Mouse (Mus musculus): Measurements from ENCODE around the gene Tmem185b.

- TF ChIP-seq CTCF (IDR thresholded peaks at IDR 0.05; ENCODE audit: extremely low read depth, insufficient read depth, insufficient read length, insufficient replicate concordance) (no peak), POLR2A (IDR thresholded peaks at IDR 0.05; ENCODE audit: low read depth, low read length) (no peak)
Observed at GRCm38 (mm10) chr1:119494024-119494711, 31.8 kb upstream of the Tmem185b start.
